Mouse (Mus musculus) c-Kit-positive CD71-negative TER-119-negative erythroid progenitor cells, embryonic 14.5 days (primary cell): ENCODE results near the gene Hoxd8.

Experiments used
- DNase-seq: peaks from one replicate; pipeline ENCODE4 v3.0.0-alpha.2; 2013; ENCODE audit warnings: low read depth

Gene Hoxd8

DNA sequence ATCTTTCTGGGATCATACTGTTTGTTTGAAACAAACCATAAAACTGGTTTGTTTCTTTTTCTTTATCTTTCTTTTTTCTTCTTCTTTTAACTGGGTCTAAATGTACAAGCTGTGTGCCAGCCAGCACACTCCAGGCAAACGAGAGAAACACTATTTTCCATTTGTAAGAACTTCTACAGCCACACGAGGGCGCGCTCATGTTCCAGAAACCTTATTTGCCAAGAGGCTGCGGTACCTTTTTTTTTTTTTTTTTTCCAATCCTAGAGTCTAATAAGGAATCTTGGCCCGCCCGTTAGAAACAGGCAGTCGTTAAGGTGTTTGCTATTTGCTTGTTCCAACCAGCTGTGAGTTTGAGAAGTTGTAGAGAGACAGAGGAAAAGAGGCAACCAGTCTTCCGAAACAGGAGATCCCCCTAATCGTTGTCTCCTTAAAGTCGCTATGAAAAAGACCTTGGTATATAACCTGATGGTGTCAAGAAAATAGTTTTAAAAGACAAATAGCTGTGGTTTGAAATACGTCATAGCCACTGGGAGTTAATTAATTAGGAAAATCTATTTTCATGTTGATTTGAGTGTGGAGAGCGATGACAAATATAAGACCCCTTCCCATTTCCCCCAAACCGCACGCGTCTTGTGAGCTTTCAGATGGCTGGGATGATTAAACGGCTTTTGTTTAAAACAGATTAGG is 18.0 kb upstream of the Hoxd8 start:
- DNase-seq, result no peak

- DNase-seq, result no peak
Measured at GRCm38 (mm10) chr2:74686988-74687697, 17.3 kb upstream of the Hoxd8 start.

DNA sequence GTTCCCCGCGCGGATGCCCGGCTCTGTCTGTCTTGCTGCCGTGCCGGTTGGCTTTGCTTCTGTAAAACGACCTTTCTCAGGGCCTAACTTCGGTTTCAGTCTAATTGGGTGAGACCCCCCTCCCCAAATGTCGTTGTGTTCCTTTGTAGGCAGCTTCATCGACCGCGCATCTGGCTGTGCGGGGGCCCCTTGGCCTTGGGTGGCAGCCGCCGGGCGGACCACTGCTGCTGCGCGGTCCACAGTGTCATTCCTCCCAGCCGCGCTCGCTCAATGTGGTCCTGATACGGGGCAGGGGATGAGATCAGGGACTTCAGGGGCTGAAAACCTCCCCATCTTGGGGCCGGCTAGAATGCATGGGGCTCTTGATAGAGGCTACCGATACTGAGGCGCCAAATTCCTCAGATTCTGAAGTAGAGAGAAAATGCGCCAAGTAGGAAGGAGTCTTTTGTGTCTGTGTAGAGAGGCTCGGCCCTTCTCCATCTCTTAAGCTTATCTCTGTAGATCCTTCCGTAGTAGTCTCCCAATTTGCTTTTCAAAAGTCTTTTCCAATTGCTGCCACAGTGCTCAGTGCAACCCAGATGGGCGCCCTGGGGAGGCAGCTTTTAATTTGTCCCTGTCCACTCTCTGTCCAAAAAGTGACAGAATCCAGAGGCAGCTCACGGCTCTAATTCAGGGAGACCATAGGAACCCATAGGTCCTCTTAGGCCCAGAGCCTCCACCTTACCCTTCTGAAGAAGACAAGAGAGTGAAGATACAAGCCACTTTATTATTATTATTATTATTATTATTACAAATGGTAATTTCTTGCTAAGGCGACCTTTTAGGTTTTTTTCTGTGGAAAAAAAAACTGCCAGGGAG is 16.5 kb upstream of the Hoxd8 start:
- DNase-seq, result no peak

- no peak for DNase-seq
Measured at GRCm38 (mm10) chr2:74688795-74689573, 15.4 kb upstream of the Hoxd8 start.

DNA sequence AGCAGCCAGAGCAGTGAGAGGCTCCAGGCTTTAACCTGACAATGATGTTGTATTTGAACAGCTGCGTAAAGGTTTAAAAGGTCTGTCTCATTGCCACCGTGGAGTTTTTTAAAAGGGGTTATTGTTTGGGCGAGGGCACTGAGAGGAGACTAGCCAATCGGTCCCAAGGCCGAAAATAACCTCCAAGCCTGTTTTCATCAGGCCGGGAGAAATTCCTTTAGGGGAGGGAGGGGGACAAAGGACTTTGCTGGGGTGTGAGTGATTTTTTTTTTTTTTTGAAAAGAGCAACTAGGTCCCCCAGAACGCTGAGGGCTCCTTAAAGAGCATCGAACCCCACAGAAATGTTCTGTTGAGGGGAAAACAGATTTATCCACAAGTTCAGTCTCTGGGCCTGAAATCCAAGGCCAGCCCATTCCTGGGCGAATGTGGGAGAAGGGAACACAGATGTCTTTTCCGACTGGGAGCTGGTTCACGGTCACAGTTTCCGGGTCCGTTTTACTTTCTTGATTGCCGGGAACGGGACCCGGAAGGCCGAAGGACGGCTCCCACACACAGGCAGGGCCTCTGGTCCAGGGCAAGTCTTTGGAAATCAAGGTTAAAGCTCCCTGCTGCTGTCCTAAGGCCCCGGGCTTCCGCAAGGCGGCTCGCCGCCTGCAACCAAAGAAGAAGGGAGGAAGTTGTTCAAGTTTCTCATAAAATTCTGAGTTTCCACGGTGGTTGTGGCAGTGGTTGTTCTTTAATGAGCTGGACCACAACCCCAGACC is 14.7 kb upstream of the Hoxd8 start:
- no peak for DNase-seq

DNA sequence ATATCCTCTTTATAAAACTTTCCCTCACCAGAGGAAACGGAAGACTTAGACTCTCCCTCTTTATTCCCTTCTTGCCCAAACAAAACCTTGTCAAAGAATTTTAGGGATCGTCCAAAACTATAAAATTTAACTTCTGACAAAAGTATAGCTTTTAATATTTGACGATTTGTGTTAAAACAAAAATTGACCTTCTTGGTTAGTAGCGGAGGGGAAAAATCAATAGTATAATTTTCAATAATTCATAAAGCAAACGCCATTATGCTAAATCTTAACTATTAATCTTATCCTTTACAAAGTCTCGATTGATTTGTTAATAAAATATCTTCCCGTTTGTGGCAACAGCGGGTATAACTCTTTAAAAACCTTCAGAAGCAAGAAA is 14.1 kb upstream of the Hoxd8 start:
- no peak for DNase-seq

DNA sequence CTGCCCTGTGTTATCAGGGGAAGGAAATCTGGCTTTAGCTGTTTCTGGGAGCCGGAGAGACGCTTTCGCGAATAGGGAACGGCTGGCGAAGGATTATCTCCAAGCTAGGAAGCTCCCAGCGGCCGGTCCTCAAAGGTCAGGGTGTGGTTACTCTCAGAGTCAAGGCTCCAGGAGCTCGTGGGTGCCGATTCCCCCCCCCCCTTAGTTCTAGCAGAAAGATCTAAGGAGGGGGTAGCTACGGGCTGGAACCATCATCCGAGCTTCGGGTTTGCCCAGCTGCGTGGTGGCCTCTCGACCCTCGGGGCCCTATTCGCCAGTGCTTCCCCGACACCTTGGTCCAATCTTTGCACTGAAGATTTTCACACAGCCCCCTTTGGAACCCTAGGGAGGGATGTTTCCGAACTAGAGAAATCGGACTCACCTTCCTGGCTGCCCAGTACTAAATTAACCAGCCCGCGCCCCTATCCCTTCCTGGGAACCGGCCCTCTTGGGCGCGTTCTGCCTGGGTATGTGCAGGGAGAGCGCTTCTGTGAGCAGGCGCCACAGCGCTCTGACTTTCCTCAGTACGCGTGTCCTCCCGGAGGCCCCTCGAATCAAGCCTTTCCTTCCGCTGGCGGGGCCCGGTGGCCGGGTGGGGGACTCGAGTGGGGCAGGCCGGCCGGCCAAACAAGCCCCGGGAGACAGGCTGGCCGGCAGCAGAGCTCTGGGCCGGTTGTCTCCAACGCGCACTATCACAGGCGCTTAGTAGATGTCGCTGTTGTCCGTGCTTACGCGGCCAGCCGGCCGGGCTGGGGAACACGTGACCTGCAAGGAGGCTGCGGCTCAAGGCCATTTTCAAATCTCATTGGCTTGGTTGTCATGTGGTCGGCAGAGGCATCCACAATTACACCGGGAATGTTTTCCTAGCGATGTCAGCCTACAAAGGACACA is 13.1 kb upstream of the Hoxd8 start, which contains the start of gene Hoxd10:
TSS of gene Hoxd10 (plus strand) at position 903 of the 930 bp plus-strand sequence.
- no peak for DNase-seq

- DNase-seq, result no peak
Measured at GRCm38 (mm10) chr2:74691995-74692807, 12.2 kb upstream of the Hoxd8 start.

- DNase-seq, result no peak
Measured at GRCm38 (mm10) chr2:74692808-74693431, 11.5 kb upstream of the Hoxd8 start.

DNA sequence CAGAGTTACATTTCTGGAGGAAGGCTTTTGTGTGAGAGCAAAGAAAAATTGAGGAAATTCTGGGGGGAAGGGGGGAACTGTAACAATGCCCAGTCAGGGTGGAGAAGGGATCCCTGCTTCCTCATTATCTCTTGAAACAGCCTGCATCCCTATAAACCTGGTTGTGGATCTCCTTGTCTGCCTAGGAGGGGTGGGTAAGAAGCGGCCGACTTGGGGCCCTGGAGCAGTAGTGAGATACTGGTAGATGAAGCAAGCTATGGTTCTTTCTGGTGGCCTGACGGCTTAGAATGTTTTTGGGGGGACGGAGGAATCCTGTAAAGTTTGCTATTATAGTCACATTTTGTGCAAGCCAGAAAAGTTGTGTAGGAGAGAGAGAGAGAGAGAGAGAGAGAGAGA is 11.0 kb upstream of the Hoxd8 start:
- DNase-seq, result no peak

- DNase-seq, result peak; percentile 44
Measured at GRCm38 (mm10) chr2:74694066-74694465, 10.3 kb upstream of the Hoxd8 start.

GRCm38 (mm10) chr2:74695383-74695782 is 9.0 kb upstream of the Hoxd8 start:
- no peak for DNase-seq

GRCm38 (mm10) chr2:74695813-74696430 is 8.5 kb upstream of the Hoxd8 start:
- DNase-seq, result no peak

GRCm38 (mm10) chr2:74696442-74697335 is 7.7 kb upstream of the Hoxd8 start:
- DNase-seq, result no peak

DNA sequence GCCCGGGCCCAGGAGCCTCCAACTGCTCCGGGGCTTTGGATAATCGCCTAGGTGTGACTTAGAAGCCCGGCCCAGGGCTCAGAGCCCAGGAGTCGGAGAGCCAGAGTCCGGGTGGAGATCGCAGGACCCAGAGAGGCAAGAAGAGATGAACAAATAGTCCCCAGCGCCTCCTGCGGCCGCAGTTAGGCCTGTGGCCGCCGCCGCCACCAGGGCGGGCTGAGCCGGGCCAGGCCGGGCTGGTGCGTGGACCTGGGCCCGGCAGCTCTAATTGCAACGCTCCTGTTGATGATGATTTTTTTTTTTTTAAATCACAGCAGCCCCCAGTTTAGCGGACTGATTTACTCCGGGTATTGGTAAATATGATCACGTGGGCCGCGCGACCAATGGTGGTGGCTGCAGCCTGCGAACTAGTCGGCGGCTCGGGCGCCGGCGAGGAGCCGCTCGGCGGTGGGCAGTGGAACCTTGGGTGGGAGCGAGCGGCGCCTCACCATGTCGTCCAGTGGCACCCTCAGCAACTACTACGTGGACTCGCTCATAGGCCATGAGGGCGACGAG is 6.8 kb upstream of the Hoxd8 start, which contains the start of gene Hoxd9:
TSS of gene Hoxd9 (plus strand) at position 161 of the 555 bp plus-strand sequence.
- no peak for DNase-seq

DNA sequence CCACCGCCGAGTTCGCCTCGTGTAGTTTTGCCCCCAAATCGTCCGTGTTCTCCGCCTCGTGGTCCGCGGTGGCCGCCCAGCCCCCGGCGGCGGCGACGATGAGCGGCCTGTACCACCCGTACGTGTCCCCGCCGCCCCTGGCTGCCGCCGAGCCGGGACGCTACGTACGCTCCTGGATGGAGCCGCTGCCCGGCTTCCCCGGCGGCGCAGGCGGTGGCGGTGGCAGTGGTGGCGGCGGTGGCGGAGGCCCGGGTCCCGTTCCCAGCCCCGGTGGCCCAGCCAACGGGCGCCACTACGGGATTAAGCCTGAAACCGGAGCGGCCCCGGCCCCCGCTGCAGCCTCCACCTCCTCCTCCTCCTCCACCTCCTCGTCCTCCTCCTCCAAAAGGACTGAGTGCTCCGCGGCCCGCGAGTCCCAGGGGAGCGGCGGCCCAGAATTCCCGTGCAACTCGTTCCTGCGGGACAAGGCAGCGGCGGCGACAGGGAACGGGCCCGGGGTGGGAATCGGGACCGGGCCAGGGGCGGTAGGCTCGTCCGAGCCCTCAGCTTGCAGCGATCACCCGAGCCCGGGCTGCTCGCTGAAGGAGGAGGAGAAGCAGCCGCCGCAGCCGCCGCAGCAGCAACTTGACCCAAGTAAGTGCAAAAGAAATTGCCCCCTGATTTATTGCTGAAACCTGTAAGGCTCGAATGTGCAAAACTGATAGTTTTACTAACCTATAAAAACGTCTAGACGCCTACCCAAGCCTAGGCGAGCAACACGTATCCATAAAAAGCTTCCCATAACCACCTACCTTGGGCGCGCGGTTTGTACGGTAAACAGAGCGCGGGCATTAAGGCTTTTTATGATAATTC is 6.0 kb upstream of the Hoxd8 start:
- DNase-seq, result no peak
